Mouse (Mus musculus) adrenal gland, adult 8-10 months (tissue): ENCODE data around the gene Ptprg. TPM values are rescaled to one million over a fixed set of nuclear protein-coding genes. Genes with fewer than 3 reads are reported as not detected.
A peak's percentile ranks its signal among the peaks of the same experiment; 100 is the strongest.

Source experiments
- DNase-seq: peaks from one replicate; pipeline ENCODE4 v3.0.0; 2022
- total RNA-seq, 4 experiments: library from RNA; stranded (reverse); gene quantifications; 2 replicates each; pipeline ENCODE4 v1.2.4; 2022

Gene Ptprg
- 100 to 1,000 TPM in 3 of 4 experiments, 10 to 100 TPM in 1; 96.2 to 135 (median 118) TPM for total RNA-seq

DNA sequence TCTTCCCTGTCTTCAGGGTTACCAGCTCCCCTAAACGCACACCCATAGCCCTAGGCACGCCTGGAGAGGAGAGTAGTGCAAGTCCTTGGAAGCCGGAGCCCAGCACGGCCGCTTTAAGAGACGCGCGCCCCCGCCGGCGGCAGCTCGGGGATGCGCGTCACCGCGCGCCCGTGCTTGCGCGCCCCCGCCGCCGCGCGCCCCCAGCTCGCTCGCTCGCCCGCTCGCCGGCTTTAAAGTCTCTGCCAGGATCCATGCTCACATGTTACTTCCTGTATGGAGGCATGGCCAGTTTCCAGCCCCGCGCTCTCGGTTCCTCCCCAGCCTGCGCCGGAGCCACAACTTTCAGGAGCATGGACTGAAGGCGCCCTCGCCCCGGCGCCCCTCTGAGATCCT lies at the start of gene Ptprg:
Gene Ptprg, plus strand, starts transcription at position 260 of the 393 bp plus-strand sequence.
- DNase-seq = peak; percentile 79

DNA sequence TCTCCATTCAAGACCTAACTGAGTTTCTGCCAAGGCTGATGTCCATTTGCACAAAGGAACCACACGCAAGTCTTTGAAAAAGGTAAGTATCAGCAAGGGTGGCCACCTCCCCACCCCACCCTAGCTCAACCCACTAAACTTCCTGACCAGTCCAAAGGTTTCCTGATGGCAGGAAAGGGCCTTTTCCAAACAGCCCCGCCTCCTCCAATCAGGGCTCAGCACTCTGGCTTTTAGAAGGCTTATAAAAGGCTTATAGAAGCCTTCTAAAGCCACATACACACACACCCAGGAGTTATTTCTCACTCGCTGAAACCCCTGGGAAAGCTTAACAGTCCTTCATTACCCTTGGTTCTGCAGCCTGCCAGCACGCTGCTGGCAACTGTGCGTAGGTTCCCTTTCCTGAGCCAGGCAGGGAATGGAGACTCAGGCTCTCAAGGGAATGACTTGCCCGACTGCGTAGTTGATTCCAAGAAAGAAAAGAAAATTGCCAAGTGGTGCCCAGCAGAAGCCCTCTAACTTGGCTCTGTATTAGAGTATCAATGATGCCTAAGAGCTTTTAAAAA lies 49.4 kb upstream of the Ptprg start:
- DNase-seq = peak; percentile 3

DNA sequence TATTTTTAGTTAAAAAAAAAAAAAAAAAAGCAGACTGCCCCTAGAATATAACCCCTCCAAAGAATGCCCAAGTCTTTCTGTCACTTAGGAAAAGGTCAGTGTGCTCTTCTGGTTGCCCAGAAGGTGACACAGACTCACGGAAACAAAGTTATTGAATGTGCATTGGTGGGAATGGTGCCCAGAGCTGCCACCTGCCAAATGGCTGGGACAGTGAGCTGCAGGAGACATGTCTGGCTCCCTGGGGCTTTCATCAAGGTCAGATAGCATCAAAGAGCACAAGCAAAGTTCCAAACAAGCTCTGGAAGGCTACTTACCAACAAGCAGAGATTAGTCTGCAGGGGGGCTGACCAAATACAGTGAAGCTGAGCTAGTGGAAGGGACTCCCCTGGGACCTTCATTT lies 43.2 kb upstream of the Ptprg start:
- DNase-seq = peak; percentile 27

DNA sequence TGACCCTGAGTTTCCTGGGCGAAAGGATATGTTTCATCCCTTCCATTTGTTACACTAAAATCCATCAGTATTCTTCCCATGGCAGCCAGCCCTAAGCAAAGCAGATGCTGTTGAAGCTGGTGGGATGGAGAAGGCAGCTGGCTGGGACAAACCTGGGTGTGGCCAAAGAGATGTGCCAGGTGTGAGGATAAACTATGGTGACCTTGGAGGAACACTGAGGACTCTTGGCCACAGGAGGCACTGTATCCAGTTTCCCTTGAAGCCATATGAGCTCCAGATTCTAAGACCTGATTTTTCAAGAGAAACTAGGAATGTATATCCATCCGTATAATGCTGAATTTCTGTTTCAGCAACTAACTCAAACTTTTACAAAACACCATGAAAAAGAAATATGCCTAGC lies 34.2 kb upstream of the Ptprg start:
- DNase-seq = no peak

DNA sequence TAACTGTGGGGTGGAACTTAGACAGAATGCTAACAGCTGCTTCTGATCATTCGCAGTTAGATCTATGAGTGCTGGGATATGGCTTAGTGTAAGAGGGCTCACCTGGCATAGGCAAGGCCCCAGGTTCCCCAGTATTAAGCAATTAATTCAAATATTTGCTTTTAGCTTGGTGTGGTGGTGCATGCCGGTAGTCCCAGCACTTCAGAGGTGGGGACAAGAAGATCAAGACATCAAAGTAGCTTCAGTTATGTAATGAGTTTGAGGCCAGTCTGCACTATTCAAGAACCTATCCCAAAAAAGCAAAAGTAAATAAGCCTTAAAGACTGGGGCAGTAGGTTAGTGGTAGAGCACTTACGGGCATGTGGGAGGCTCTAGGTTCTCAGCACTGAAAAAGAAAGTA lies 30.3 kb upstream of the Ptprg start:
- DNase-seq = no peak

DNA sequence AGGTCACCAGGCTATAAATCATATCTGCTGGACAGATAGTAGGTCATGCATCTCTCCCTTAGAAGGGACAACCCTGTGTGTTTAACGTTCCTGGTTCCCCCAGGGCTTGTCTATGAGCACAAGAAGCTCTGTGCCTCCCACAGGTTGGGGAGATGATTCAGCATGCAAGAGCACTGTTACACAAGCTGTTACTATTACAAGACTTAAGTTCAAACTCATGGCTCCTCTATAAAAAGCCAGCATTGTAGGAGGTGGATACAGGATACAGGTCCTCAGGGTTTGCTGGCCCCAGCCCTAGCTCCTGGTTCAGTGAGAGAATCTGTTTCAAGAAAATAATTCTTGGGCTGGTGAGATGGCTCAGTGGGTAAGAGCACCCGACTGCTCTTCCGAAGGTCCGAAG lies 23.7 kb upstream of the Ptprg start:
- no peak for DNase-seq

DNA sequence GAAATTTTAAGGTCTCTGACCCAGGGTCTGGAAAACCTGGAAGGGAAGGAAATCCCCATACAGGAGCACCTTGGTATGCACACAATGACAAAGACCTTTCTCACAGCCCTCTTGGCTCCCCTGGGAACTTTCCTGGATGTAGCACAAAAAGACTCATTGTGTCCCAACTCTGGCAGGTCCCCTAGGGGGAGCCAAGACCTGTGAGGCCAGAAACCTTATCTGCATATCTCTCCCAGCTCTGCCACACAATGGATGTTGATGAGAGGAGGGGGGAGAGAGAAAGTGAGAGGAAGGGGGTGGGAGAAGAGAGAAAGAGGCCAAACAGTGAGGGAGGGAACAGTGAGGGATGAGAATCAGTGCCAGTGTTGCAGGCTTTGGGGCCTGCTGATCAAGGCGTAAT lies 18.9 kb upstream of the Ptprg start:
- DNase-seq = no peak

DNA sequence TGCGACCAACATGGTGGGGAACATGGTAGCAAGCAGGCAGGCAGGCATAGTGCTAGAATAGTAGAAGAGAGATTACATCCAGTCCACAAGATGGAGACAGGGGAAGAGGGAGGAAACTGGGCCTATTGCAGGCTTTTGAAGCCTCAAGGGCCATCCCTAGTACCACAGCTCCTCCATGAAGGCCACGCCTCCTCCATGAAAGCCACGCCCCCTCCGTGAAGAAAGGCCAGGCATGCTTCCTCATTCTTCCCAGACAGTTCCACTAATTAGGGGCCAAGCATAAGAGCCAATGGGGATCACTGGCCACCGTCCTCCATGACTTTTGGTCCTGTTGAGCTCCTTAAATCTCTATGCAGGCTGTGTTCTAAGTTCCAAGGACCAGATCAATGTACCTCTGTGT lies 17.2 kb upstream of the Ptprg start:
- DNase-seq = no peak

DNA sequence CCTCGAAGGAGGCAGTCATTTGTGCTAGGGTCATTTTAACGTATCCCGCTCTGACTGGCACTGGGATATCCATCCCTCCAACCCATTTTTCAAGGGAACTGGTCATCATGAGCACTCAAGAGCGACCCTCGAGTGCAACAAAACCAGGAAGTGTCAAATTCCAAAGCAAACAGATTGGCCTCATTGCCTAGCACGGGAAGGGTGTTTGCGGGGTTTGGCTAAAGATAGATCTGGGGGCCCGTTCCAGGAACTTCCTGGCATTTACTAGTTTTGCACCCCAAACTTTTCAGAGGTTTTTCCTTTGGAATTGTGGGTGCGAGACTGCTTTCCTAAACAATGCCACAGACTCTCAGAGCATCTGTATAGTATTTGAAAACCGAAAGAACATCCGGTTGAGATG lies 1.4 kb upstream of the Ptprg start:
- no peak for DNase-seq

DNA sequence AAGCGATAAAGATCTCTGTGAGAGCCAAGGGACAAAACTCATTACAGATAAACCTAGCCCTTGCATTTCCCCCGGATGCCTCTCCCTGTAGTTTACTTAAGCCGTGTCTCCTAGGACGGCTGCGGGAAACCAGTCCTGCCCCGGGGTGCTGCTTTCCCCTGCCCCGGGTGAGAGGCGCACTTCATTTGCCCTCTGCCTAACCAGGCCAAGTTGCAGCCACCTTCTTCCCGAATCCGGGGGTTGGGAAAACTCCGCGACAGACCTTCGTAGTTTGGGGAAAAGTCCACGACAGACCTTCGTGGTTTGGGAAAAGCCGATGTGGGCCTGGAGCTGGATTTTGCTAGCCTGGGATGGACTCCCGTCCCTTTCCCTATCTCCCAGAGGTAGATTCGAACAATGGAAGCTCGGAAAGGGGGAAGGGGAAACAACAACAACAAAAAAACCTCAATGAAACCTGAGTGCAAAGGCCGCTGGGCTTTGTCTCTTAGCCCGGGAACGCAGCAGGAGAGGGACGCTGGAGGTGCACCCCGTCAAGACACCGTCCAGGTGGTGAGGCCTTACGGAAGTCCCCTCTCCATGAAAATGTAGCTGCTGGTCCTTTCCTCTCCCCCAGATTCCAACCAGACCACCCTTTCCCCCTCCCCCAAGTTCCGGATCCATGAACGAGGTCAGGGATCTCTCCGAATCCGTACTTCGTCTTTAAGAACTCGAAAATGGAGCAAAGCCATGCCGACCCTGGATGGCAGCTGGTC lies 635 bp upstream of the Ptprg start:
- DNase-seq = peak; percentile 37

DNA sequence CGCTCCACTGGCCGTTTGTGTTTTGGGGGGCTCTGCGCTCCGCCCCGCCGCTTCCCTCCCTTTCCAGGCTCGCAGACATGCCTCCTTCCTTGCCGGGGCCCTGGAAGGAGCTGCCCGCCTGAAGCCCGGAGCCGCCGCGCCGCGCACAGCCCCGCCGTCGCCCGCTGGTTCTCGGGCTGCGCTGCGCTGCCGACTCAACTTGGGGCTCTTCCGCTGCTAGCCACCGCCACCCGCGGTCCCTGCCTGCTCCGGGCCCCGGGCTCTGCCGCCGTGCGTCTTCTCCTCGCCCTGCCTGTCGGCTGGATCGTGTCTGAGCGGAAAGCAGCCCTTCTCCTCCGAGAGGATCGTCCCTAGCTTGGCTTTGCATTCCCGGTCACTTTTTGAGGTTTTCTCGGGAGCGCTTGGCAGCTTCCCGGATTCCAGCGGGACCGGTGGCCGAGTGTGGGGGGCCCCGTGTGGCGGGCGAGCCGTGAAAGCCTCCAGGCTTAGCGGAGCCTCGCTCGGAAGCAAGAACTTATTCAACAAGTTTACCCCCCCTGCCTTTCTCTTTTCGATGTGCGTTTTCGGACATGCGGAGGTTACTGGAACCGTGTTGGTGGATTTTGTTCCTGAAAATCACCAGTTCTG lies 460 bp downstream of the Ptprg start:
- DNase-seq = peak; percentile 17

DNA sequence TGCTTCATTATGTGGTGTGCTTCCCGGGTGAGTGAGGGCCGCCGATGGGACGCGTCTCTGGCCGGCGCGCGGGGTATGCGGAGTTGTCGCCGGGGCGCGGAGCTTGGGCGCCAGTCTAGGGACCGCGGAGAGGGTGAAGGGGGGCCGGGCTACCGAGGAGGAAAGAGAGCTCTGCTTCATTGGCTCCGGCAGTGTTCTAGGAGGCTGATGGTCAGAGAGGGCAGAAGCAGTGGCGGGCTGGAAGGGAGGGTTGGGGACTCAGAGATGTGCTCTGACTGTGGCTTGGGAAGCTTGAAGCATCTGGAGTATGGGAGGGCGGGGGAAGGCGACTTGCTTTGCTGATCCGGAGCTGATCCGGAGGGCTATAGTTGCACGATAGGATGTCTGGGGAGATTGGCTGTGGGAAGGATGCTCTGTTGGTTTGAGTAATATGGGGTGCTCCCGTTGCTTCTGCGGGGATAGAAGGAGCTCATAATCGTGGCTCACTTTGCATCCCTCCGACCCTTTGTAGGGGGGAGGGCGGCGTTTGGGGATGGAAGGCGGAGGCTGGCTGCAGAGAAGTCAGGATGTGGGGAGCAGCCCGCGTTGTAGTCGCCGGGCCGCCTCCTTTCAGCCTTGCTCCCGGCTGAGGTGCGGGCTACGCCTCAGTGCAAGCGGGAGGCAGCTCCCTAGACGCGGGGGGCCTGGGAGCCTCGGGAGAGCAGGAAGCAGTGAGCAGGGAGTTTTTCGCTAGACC lies 1.1 kb downstream of the Ptprg start:
- DNase-seq = peak; percentile 43

DNA sequence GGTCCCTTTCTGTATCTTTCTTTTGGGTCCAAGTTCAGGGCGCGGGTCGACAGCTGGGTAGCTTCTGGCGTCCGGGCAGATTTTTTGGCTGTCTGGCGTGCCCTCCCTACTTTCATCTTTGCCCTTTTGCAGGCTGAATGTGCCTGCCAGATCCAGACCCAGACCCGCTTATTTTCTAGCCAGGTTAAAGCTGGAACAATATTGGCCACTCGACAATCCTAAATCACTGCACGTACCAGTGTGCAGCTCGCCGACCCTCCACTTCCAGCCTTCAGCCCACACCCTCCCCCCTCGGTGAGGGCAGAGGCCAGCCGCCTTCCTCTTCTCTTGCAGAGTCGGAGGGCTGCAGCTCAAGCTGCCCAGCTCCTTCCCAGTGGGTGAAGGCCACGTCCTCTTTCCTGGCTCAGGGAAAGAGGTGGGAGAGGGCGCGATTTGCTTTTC lies 1.7 kb downstream of the Ptprg start:
- peak; percentile 21 for DNase-seq

DNA sequence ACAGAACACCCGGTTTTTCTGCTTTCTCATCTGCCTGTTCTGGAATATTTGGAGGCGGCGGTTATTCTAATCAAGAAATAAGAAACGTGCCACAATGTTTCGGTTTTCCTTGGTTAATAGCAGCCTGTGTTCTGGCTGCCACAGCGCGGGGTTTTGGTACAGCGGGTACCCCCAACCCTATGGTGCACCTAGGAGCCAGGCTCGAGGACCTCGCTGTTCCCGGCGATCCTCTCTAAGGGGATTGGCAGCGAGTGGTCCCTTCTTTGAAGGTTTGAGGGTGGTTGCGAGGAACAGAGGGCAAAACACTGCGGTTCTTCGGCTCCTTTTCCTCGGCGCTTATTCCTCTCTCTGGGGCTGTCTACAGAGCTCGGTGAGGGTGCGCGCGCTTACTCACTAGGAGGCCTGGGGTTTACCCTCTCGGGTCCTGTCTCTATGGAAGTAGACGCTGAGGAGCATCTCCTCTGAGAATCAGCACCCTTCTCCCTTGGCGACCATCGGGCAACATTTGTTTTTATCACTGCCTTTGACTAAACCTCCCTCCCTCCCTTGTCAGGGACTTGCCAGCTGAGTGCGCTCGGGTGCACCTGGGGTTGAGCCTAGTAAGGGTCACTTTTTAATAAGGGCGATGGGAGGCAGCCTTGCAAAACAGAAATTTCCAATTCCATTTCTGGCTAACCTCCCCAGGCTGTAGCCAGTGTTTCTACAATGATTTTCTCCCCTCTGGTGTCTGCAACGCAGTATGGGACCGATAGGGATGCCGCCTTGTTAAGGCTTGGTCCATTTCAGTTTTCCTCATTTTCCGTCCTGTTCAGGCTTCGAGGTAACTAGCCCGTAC lies 2.4 kb downstream of the Ptprg start:
- DNase-seq = no peak

DNA sequence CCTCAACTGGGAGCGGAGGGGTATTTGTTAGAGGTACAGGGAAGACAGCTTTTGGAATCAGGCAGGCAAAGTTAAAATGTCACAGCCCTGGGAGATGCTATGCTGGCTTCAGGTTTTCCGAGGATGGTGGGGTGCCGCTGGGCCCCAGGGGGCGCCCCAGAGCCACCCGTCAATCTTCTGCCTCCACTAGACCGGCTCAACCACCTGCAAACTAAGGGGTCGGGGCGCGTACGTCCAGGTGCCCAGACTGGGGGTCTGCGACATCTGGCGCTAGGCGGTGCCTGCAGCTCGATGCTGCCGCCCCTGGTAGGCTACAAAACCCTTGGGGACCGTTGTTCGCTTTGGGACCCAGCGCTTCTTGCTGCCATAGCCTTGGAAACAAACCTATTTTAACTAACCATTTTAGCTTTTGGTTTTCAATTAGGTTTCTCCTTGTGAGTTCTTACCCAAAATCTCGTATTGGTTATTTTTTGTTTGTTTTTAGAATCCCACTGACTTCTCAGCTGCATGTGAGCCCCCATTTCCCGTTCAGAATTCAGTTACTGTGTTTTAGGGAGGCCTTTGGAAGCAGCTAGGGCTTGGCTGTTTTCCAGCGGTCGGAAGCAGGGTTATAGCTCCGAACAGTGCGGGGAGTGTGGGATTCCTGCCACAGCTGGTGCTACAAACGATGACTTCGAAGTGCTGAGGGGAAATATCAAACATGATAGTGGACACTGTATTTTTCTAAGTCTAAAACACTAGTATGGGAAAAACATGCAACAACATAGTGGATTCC lies 3.2 kb downstream of the Ptprg start:
- peak; percentile 54 for DNase-seq

DNA sequence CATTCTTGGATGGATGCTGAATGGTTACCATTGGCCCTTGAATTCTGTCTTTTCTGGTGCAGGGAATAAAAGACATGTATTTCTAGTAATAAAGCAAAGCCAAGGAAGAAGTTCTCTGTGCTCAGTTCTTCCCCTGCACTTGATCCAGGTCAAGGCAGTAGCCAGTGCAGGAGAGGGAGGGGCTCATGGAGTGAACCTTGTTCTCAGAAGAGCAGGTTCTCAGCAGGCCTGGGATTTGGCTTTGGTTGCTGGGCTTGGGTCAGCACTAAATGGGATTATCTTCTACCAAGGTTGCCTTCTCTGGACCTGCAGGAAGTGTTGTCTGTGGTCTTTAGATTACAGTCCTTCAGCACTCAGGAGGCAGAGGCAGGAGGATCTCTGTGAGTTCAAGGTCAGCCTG lies 5.2 kb downstream of the Ptprg start:
- no peak for DNase-seq

DNA sequence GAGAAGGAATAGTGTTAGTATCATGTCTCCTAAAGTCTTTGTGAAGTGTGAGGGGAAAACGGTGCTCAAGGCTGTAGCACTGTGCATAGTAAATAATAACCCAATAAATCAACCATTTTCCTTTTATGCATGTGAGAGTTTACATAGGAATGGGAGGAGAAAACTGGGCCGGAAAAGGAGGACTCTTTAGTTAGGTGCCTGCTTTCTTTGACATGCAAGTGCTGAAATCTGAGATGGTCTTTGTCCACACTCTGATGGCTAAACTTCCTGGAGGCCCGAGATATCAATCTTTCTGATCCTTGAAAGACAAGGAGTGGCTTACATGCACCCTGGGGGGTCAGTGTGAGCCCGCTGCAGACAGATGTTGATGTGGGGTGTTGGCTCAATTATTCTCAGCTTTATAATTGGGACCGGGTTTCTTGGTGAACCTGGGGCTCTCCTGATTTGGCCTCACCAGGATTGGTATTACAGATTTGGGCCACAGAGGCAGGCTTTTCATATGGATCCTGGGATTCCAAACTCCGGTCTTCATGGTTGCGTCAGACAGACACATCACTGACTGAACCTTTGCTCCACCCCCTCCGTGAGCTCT lies 7.4 kb downstream of the Ptprg start:
- DNase-seq = no peak

DNA sequence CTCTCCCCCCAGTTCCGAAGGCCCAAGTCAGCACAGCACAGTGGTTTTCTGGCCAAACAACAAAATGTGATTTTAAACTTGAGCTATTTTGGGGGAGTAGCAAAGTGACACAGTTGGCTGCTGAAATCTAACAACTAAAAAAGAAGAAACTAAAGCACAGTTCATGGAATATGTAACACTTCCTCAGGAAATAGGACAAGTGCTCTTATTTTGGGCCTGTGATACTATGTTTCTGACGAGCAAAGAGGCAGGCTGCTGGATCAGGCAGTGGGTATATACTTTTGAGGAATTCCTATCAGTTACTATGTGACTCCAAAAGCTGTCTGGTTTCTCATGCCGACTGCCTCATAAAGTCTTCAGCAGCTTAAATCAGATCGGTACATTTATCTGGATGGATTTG lies 8.1 kb downstream of the Ptprg start:
- no peak for DNase-seq

DNA sequence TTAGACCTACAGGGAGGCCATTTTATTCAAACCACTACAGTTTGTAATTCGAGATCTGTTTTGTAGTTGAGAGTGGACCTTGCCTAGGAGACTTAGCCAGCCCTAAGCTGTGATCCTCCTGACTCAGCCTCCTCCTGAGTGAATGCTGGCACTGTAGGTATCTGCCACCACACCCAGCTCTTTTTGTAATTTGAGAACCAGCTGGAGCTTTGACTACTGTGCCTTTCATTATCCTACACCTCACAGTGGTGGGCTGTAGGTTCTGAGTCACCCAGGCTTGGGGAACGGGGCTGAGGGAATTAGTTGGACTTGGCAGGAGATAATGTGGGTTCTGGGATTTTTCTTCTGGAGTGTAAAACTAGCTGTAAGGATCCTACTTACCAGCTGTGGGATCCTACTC lies 9.5 kb downstream of the Ptprg start:
- DNase-seq = no peak

DNA sequence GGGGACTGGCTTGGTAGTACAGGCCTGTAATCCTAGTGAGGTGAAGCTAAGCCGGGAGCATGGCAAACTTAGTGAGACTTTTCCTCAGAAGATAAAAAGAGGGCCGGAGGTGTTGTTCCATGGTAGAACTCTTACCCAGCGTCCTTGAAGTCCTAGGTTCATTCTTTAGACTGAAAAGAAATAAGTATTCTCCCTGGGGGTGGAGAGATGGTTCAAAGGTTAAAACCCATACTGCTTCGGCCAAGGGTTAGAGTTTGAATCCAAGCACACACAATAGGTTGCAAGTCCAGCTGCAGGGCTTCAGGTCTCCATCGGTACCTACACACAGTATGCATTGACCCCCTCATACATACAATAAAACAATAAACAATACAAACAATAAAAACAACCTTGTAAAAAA lies 10.3 kb downstream of the Ptprg start:
- DNase-seq = no peak

DNA sequence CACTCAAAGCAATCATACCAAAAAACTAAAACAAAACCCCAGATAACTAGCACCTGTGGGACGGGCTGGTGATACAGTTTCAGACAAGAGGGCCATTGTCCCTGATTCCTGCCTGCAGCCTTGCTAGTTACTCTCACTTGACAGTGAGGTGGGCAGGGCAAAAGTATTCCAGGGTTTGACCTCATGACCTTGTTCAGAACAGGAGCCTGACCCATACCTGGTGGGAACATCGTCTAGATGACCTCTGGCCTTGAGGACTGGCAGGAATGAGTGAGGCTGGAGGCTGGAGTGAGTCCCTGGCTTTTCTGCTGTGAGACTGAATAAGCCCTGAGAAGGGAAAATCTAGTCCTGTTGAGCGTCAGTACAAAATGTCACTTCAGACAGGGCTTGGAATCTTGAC lies 11.1 kb downstream of the Ptprg start:
- DNase-seq = no peak
